Mouse (Mus musculus) CH12.LX (cell line): Measurements from ENCODE around the gene Msh2.

Experiments used
- CHD1 ChIP-seq: IDR thresholded peaks from 2 replicates; pipeline ENCODE4 v1.6.1; 2012; ENCODE audit warnings: low read depth, low read length, improper control_type of control experiment, inconsistent platforms
- CHD2 ChIP-seq: IDR thresholded peaks from 2 replicates; pipeline ENCODE4 v1.6.1; 2011; ENCODE audit warnings: low read length, improper control_type of control experiment
- CTCF ChIP-seq, 2 experiments: IDR thresholded peaks in 1 of 2; conservative IDR thresholded peaks in 1 of 2; 2 replicates each; pipeline ENCODE4 v1.5.1; 2011 to 2012; ENCODE audit warnings: low read depth in 2 of 2, low read length in 2 of 2, improper control_type of control experiment in 1 of 2, inconsistent platforms in 1 of 2, mild to moderate bottlenecking in 1 of 2, moderate library complexity in 1 of 2
- EP300 ChIP-seq: IDR thresholded peaks from 2 replicates; pipeline ENCODE4 v1.6.1; 2011; ENCODE audit warnings: low read length, improper control_type of control experiment
- ETS1 ChIP-seq: conservative IDR thresholded peaks from 2 replicates; pipeline ENCODE4 v1.6.1; 2012; ENCODE audit warnings: low read depth, mild to moderate bottlenecking, inconsistent platforms, low read length, improper control_type of control experiment, moderate library complexity
- HCFC1 ChIP-seq: IDR thresholded peaks from 2 replicates; pipeline ENCODE4 v1.6.1; 2012; ENCODE audit warnings: low read depth, mild to moderate bottlenecking, inconsistent platforms, low read length, improper control_type of control experiment
- JUN ChIP-seq: IDR thresholded peaks from 2 replicates; pipeline ENCODE4 v1.6.1; 2011; ENCODE audit warnings: low read depth, mild to moderate bottlenecking, low read length, improper control_type of control experiment, moderate library complexity; ENCODE audit not compliant: insufficient read depth
- MYC ChIP-seq: IDR thresholded peaks from 2 replicates; pipeline ENCODE4 v1.6.1; 2011; ENCODE audit warnings: low read depth, mild to moderate bottlenecking, improper control_type of control experiment, low read length
- NELFE ChIP-seq: IDR thresholded peaks from 2 replicates; pipeline ENCODE4 v1.6.1; 2011; ENCODE audit warnings: low read depth, low read length, improper control_type of control experiment
- NRF1 ChIP-seq: IDR thresholded peaks from 2 replicates; pipeline ENCODE4 v1.6.1; 2014; ENCODE audit warnings: low read depth, mild to moderate bottlenecking, inconsistent platforms, low read length, improper control_type of control experiment, moderate library complexity
- POLR2A ChIP-seq: IDR thresholded peaks from 2 replicates; pipeline ENCODE4 v1.6.1; 2011; ENCODE audit warnings: low read depth, mild to moderate bottlenecking, improper control_type of control experiment, low read length
- RAD21 ChIP-seq: IDR thresholded peaks from 2 replicates; pipeline ENCODE4 v1.6.1; 2011; ENCODE audit warnings: low read depth, mild to moderate bottlenecking, low read length, improper control_type of control experiment, moderate library complexity
- TCF12 ChIP-seq: IDR thresholded peaks from 2 replicates; pipeline ENCODE4 v1.6.1; 2014; ENCODE audit warnings: low read depth, mild to moderate bottlenecking, inconsistent platforms, low read length, improper control_type of control experiment
- USF2 ChIP-seq: conservative IDR thresholded peaks from 2 replicates; pipeline ENCODE4 v1.6.1; 2011; ENCODE audit warnings: low read depth, low read length, improper control_type of control experiment

DNA sequence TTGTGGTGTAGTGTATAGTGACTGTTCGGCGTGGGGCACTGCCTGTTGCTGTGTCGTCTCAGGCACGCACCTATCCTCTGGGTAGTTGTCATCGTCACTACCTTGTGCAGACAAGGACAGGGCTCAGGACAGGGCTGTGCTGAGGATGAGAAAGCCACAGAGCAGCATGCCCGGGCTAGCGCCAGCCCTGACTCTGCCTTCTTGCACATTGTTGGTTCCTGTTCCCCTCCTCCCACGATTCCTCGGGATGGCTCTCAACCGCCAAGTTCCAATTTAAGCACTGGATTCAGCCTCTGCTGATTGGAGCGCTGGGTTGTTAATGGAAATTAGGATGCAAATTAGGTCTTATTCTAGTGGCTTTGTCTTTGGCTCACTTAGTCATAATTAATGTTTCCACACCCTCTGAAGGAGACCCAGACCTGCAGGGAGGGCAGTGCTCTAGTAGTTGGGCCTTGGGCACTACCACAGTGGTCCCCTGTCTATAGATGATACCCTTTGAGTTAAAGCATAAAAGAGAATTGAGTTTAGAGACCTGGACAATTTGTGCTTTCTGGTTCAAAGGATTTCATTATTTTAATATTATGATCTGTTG lies 23.8 kb downstream of the Msh2 start:
- TF ChIP-seq POLR2A: no peak
- TF ChIP-seq CHD1: no peak
- no peak for TF ChIP-seq EP300
- TF ChIP-seq NELFE: no peak
- TF ChIP-seq JUN: no peak
- no peak for TF ChIP-seq RAD21
- TF ChIP-seq MYC: no peak
- TF ChIP-seq NRF1: no peak
- TF ChIP-seq CTCF (conservative IDR thresholded peaks at IDR 0.05 in 1 of 2, IDR thresholded peaks at IDR 0.05 in 1 of 2; ENCODE audit: low read depth in 2 of 2, low read length in 2 of 2): no peak
- TF ChIP-seq TCF12: no peak
- TF ChIP-seq USF2: no peak
- TF ChIP-seq CHD2: no peak
- no peak for TF ChIP-seq ETS1
- no peak for TF ChIP-seq HCFC1
